Mouse (Mus musculus) urinary bladder, postnatal 14 days (tissue): ENCODE results near the gene Mrpl11.
A peak's percentile ranks its signal among the peaks of the same experiment; 100 is the strongest.
"Not testable (repeated sequence)": the region's sequence is repeated elsewhere in the genome, so short reads cannot be mapped to it uniquely, and the experiment has no call there.

Source experiments
- DNase-seq: peaks from one replicate; pipeline ENCODE4 v3.0.0; 2021; ENCODE audit warnings: low spot score

The Mrpl11 gene

GRCm38 (mm10) chr19:4992904-4993303 lies 31.0 kb downstream of the Mrpl11 start:
- DNase-seq = peak; percentile 78

DNA sequence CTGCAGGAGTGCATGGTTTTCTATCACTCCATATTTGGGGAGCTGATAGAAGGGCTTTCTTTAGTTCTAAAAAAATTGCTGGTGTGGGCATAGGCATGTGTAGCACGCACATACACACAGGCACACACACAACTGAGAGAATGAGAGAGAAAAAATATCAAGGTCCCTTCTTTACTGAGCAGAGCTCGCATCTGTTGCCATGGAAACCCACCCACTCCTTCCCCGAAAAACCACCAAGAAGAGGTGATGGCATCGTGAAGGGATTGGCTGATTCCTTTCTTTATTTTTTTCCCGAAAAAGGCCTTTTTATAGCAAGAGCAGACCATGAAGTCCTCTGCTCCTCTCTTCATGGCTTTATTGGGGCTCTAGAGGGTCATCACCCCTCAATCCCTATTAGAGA lies 32.1 kb downstream of the Mrpl11 start:
- no peak for DNase-seq

GRCm38 (mm10) chr19:4999445-5000140 lies 37.6 kb downstream of the Mrpl11 start:
- DNase-seq = no peak

DNA sequence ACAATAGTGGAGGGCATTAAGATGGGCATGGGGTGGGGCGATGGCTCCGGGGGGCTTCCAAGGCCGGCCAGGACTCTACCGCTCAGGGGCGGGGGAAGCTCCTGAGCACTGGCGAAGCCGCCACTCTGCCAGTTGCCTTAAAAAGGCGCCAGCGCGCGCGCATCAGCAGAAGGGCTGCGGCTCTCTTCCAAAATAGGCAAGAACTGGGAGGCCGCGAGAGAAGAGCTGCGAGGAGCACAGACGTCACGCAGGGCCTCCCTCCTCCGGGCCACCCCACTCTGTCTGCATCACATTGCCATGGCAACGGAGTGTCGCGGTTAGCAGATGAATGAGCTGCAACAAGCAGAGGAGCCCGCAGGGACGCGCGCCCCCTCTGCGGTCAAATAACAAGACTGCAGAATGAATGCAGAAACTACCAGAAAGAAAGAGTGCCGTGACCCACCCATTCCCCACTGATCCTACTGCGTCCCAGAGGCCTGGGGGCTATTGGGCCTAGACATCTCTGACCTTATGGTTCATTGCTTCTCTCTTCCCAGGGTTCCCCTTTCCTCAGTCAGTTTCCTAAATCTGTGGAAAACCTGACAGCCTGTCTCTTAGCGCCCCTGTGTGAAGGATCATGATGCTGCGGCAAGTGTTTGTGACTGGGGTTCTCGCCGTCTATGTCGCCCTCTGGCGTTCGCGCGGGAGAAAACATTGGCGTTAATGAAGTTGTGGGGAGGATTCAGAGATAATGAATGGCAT lies 39.9 kb downstream of the Mrpl11 start:
- peak; percentile 73 for DNase-seq

DNA sequence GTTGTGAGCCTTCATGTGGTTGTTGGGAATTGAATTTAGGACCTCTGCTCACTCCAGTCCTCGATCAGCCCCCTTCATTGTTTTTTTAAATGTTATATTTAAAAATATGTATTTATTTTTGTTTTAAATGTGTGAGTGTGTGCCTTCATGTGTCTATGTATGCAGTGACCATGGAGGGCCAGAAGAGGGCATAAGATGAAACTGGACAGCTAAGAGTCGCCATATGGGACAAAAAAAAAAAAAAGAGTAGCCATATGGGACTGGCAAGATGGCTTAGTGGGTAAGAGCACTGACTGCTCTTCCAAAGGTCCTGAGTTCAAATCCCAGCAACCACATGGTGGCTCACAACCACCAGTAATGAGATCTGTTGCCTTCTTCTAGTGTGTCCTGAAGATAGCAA lies 41.7 kb downstream of the Mrpl11 start:
- not testable (repeated sequence) for DNase-seq

DNA sequence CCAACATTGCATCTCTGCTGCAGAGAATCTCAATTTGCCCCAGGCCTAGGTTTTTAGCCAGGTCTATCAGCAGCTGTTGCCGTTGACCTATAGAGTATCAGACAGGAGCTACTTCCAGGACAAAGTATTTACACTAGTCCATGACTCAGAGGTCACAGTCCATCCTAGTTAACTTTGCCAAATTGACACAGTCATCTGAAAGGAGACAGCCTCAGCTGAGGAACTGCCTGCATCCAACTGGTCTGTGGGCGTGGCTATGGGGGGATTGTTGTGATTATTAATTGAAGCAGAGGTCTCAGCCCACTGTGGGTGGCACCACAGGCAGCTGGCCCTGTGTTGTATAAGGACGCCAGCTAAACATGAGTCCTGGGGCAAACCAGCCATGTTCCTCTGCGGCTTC lies 43.0 kb downstream of the Mrpl11 start:
- no peak for DNase-seq

GRCm38 (mm10) chr19:5013138-5013537 lies 51.2 kb downstream of the Mrpl11 start:
- no peak for DNase-seq

- DNase-seq = peak; percentile 37
Observed at GRCm38 (mm10) chr19:5014961-5015398, 53.0 kb downstream of the Mrpl11 start.

- peak; percentile 69 for DNase-seq
Observed at GRCm38 (mm10) chr19:5016221-5016742, 54.3 kb downstream of the Mrpl11 start.
